Mouse (Mus musculus) heart, adult 2 months (tissue): ENCODE data around the gene Klhdc7b.

ENCODE experiments used
- CTCF ChIP-seq: fragments of 200-600 bp; IDR thresholded peaks from 2 replicates; pipeline ENCODE4 v1.8.1; 2022; ENCODE audit warnings: antibody characterized with exemption, mild to moderate bottlenecking, moderate library complexity
- EP300 ChIP-seq: fragments of 200-500 bp; IDR thresholded peaks from 2 replicates; pipeline ENCODE4 v1.6.1; 2011; ENCODE audit warnings: low read depth, low read length, control low read depth; ENCODE audit not compliant: insufficient read depth

- peak; percentile 75 for TF ChIP-seq CTCF
- TF ChIP-seq EP300, result no peak
Measured at GRCm38 (mm10) chr15:89343325-89343724, 41.4 kb upstream of the Klhdc7b start.
